Mouse (Mus musculus) gastrocnemius, postnatal 25 days (tissue): Measurements from ENCODE around the gene Rab11fip3. TPM values are rescaled to one million over a fixed set of nuclear protein-coding genes. Genes with fewer than 3 reads are reported as not detected.

Source experiments
- DNase-seq: peaks from one replicate; pipeline ENCODE4 v3.0.0; 2022
- total RNA-seq, 2 experiments: library from RNA; stranded (reverse); gene quantifications; 1 replicate in 1 of 2; 2 replicates in 1 of 2; pipeline ENCODE4 v1.2.3; 2021

Gene Rab11fip3
- total RNA-seq, 2 experiments from 2014 or later = 54.9 to 71.5 TPM

DNA sequence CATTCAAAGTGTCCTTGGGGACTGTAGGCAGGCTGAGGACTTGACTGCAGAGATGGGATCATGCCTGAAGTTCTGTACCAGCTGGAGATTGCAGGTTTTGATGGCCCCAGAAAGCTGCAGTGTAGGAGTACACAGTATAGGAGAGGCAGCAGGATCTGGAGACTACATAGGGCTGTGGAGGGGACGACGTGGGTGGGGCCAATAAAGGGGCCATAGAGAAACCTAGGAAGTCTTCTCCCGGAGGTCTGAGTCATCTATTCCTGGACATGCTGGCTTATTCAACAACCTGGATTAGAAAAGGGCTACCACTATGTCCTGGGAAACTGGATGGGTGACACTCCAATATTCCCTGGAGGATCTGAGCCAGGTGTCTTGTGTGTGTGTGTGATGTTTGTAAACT lies 113.6 kb downstream of the Rab11fip3 start:
- no peak for DNase-seq

GRCm38 (mm10) chr17:25954671-25955070 lies 114.7 kb downstream of the Rab11fip3 start:
- DNase-seq = no peak

DNA sequence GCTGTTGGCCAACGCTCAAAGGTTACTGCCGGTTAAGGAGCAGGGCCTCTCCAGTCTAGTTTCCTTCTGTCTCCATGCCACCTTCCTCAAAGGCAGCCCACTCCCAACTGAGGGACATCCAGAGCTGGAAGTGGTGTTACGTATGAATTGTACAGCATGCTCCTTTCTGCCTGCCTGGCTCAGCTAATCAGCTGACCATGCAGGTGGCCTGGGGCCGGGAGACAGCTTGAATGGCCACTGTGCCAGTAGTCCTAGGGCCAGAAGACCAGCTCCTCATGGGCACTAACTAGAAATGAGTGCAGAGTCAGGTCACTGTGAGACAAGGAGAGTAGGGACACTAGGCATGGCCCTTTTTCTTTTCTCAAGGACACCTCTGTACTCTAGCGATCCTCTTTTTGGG lies 116.2 kb downstream of the Rab11fip3 start:
- DNase-seq = no peak

DNA sequence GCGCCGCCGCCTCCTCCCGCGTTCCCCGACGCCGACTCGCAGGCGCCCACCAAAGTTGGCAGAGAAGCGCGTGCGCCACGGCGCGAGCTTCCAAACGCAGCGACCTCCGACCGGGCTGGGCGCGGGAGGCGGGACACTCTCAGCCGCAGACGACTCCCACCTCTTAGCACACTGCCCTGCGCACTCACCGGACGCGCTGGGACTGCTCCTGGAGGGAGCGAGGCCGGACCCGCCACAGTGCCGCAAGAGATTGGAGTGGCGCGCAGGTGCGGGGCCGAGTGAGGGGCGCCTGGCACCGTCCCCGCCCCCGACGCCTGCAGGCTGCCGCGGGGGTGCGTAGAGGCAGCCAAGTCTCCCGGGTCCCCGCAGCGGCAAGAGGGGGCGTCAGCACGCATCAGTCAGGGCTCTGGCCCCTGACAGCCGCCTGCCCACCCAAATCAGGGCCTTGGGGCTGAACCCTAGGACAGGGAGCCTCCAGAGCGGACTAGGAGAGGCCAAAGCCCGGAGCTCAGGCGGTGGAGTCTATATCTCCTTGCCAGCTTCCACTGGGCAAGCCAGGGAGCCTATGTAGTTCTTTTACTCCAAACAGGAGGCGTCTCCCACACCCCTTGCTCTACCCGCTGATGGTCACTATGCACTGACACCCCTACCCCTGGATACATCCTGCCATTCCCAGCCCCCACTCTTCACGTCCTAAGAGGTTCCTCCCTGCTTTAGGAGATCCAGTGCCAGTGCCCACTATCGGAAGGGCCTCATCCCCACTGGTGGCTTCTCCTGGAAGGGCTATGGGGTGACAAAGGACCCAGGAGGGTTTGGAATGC lies 117.3 kb downstream of the Rab11fip3 start, which contains the start of gene A930017K11Rik:
A930017K11Rik (minus strand) TSS at position 763 of the 821 bp plus-strand sequence.
- DNase-seq = no peak

- no peak for DNase-seq
These were observed 118.0 kb downstream of the Rab11fip3 start for GRCm38 (mm10) chr17:25951225-25951802.

- DNase-seq = no peak
These were observed 118.6 kb downstream of the Rab11fip3 start for GRCm38 (mm10) chr17:25950706-25951105.

DNA sequence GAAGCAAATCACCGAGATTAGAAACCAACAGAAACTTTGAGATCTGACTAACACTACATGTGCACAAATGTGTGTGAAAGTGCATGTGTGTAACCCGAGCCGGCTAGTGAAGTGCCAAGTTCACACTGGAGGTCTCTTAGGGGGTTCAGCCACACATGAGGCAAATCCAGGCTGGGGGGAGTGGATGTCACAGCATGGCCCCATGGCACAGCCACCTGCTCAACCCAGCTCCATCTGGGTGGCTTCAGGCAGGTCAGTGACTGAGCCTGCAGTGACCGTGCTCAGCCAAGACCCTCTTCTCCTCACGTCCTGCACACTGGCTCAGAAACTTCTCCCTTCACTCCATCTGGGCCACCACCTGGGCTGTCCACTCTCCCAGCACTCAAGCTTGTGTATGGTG lies 119.4 kb downstream of the Rab11fip3 start:
- no peak for DNase-seq

DNA sequence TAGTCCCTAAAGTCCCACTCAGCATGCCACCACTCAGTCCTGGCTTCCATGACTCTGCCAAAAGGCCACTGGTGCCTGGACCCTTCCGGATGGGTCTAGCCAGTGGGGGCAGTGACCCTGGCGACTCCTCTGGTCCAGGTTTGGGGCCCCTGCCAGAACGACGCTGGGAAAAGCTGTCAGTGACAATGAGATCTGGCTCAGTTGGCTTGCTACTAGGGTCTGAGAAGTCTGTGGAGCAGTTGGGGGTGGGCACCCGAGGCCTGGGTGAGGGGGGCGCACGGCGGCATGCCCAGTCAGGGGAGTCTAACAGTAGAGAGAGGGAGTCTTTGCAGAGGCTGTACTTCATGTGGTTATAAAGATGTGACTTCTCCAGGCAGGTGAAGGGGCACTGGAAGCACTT lies 121.3 kb downstream of the Rab11fip3 start:
- DNase-seq = no peak

GRCm38 (mm10) chr17:25947576-25947975 lies 121.8 kb downstream of the Rab11fip3 start:
- no peak for DNase-seq

DNA sequence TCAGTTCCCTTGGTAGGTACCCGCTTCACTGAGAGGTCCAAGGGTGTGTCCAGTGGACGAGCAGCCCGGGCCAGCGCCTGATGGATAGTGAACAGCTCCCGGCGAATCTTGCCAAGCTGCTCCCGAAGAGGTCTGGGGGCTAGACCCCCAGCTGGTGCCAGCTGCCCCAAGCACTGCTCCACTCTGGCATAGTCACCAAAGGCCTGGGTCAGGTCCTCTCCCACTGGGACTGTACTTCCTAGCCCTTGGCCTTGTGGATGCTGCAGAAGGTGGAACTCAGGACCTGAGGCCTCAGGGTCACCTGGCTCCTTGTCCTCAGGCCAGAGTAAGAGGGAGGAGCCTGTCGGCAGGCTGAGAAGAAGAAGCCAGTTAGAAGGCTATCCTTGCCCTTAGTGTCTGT lies 122.5 kb downstream of the Rab11fip3 start:
- DNase-seq = no peak

GRCm38 (mm10) chr17:25946349-25946748 lies 123.0 kb downstream of the Rab11fip3 start:
- no peak for DNase-seq

DNA sequence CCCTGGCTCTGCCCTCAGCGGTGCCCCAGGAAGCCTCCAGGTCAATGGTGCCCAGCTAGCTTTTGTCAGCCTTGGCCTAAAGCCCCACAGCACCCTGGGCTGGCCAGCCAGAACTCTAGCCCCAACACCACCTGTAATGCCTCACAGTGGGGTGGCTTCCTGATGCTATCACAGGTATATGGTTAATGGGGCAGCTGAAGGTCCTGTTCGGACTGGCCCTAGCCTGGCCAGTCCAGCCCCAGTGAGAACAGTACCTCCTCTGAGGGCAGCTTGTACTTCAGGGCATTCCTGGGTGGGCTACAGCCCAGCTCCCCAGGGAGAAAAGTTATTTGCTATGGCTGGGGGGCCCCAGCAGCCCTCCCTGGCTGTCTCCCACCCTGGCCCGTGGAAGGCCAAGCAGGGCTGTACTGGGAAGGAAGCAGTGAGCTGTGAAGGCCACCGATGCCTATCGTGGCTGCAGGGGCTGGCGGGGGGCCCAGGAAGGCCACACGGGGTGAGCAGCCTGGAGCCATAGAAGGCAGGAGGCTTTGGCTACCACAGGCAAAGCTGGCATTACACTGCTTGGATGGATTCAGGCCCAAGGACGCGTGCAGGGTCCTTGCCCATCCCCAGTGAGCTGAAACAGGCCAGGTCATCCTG lies 123.7 kb downstream of the Rab11fip3 start:
- peak; percentile 52 for DNase-seq

DNA sequence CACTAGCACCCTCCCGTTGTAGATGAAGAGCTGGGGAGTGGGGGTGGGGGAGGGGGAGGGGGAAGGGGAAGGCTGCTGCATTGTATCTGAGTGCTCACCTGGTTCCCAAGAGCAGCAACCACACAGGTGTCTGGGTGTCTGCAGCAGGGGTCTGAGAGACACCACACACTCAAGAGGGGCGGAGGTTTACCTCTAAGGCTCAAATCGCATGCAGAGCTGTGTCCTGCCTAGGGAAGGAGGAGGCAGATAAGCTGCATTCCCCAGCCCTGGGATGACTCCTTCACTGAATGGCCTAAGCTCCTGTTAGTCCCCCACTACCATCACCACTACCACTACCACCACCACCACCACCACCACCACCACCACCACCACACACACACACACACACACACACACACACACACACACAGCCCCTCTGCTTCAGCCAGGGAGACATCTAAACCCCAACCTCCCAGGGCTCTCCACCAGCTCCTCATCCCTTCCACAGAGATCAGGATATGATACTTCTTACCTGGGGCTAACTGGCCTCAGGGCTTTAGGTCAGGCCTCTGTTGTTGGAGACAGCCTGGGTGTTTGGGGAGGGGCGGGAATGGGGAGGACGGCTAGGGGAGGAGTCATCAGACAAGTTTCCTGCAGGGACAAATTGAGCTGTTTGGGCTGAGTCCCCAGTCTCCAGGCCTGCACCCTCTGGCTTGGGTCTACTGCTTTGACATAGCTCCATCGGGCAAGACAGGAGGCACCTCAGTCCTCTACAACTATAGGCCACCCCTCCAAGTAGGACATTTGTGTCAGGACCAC lies 124.8 kb downstream of the Rab11fip3 start, which contains the start of the genes Pigq and Nhlrc4:
Pigq (minus strand) TSS at position 571 of the 798 bp plus-strand sequence.
Nhlrc4 (minus strand) TSS at position 596 of the 798 bp plus-strand sequence.
- DNase-seq = no peak

GRCm38 (mm10) chr17:25943769-25944168 lies 125.6 kb downstream of the Rab11fip3 start:
- DNase-seq = no peak

DNA sequence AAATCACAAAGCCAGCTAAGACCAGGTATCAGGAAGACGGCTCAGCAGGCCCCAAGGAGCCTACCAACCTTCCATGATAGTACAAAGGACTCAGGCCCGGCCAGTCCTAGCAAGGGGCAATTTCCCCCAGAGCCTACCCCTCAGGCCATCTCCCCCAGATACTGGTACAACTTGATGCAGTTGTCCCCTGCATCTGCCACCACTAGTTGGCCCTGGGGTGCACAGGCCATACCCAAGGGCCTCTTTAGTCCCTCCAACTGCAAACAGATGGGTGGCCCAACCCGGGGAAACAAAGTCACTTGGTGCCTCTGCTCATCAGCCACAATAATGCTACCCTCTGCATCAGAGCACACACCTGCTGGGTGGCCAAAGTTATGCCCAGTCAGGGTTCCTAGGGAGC lies 126.1 kb downstream of the Rab11fip3 start:
- no peak for DNase-seq

GRCm38 (mm10) chr17:25942597-25943151 lies 126.7 kb downstream of the Rab11fip3 start:
- no peak for DNase-seq

DNA sequence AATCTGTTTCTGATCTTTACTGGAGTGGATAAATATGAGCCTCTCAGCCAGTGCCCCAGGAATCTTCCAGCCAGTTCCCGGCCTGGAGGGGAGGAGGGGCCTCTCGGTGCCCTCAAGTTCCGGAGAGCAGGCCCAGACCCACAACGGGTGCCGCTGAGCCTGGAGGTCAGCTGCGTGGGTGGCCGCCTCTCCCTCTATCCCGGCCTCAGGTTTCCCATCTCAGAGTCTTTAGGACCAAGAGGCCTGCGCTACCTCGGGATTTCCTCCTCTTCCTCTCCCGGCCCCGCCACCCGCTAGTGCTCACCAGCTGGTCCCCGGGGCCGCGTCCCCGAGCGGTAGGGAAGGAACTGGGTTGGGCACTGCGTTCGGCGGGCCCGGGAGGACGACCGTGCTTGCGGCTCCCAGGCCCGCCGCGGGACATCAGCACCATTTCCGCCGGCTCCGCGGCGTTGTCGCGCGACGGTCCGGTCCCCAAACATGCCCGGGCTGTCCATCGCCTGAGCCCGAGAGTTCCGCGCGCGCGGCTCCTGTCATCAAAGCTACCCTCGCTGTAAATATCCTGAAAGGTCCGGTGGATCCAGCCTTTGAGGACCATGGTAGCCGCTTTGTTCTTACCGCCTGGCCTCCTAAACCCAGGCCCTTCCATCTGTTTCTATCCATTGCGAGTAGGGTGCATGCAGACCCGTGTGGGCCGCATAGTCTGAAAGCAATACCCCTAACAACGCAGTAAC lies 127.7 kb downstream of the Rab11fip3 start:
- DNase-seq = peak; percentile 67
